Mouse (Mus musculus): ENCODE results near the gene Ppp1r32. TPM values are rescaled to one million over a fixed set of nuclear protein-coding genes. Genes with fewer than 3 reads are reported as not detected.

Ppp1r32 gene
- polyA plus RNA-seq, 1 experiment from 2014 or later = not detected

DNA sequence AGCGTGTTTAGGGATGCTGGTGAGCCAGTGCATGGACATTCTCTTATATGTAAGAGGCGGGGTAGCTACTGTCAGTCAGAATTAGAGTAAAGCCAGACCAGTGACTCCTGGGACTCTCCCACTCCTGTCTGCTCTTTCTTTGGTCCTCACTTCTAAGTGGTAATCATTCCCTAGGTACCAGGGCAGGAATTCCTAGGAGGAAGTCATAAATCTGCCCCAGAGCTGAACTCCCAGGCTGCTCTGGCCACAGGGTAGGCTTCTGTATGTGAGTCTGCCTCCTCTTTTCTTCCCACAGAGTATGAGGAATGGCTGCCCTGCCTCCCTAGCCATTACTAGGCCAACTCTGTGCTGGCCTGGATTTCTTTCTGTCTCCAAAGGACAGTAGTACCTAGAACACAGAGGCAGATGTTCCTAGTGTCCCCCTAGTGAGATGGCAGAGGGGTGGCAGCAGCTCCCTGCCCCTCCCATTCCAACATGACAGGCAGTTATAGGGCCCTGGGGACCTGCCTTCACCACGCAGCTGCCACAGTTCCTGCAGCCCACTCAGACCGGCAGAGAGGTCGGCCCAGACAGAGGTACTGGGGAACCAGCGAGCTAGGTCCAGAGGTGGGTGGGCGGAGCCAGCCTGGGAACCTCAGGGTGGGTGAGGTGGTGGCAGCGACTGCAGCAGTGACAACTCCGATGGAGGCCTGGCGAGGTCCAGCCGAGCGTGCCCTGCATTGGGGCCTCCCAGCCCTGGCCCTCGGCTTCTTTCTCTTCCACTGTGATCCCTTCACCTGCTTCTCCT, 57.1 kb downstream of the Ppp1r32 start:
- Histone ChIP-seq H3K27ac (replicated peaks in 1 of 2; ENCODE audit: control insufficient read depth in 1 of 2, insufficient read depth in 1 of 2, low read depth in 2 of 2, low read length in 2 of 2) (no peak overlapping the region), H3K36me3 (ENCODE audit: control insufficient read depth, insufficient read depth, low read length) (no peaks in the 10 kb centered on the region), H3K9me3 (ENCODE audit: control insufficient read depth, low read length) (no peaks in the 10 kb centered on the region), H3K27me3 (ENCODE audit: control insufficient read depth, insufficient read depth, low read length) (peaks cover 10% of the 10 kb centered on the region; the same call in 1 of the 2 replicates), H3K4me1 (ENCODE audit: control insufficient read depth in 2 of 2, insufficient read depth in 2 of 2, low read length in 2 of 2) (peaks cover 5 to 22% of the 10 kb centered on the region in 2 experiments; a peak in 3 of 4 replicates), H3K9ac (ENCODE audit: low read length) (no peak overlapping the region), H3K4me3 (ENCODE audit: control insufficient read depth in 1 of 2, insufficient read depth in 1 of 2, low read depth in 1 of 2, low read length in 2 of 2) (no peak overlapping the region), H3K4me2 (ENCODE audit: low read length) (no peak overlapping the region)
- no peak for ATAC-seq (ENCODE audit: insufficient number of reproducible peaks, insufficient read depth, low FRiP score, low read depth)
- 48% methylated on average over 13 of the region's 13 CpGs for WGBS

- Histone ChIP-seq H3K9me3 (ENCODE audit: control insufficient read depth, low read length) (no peaks in the 10 kb centered on the region), H3K4me2 (ENCODE audit: low read length) (no peak overlapping the region), H3K27ac (replicated peaks in 1 of 2; ENCODE audit: control insufficient read depth in 1 of 2, insufficient read depth in 1 of 2, low read depth in 2 of 2, low read length in 2 of 2) (no peak overlapping the region), H3K4me1 (ENCODE audit: control insufficient read depth in 2 of 2, insufficient read depth in 2 of 2, low read length in 2 of 2) (peaks cover 5 to 18% of the 10 kb centered on the region in 2 experiments; a peak in 3 of 4 replicates), H3K4me3 (ENCODE audit: control insufficient read depth in 1 of 2, insufficient read depth in 1 of 2, low read depth in 1 of 2, low read length in 2 of 2) (no peak overlapping the region), H3K27me3 (ENCODE audit: control insufficient read depth, insufficient read depth, low read length) (peaks cover 10% of the 10 kb centered on the region; the same call in 1 of the 2 replicates), H3K9ac (ENCODE audit: low read length) (no peak overlapping the region), H3K36me3 (ENCODE audit: control insufficient read depth, insufficient read depth, low read length) (no peaks in the 10 kb centered on the region)
- ATAC-seq (ENCODE audit: insufficient number of reproducible peaks, insufficient read depth, low FRiP score, low read depth) = no peak
- 72% methylated on average over 1 of the region's 1 CpGs for WGBS
Observed at GRCm38 (mm10) chr19:10424751-10425150, 58.0 kb downstream of the Ppp1r32 start.

Other genes starting within 250 kb of the Ppp1r32 start
- gene Myrf, start 242.2 kb downstream of the Ppp1r32 start, polyA plus RNA-seq (2014; fragmentation: Nextera tagmentation; extraction: Ambion mirVana) = 7.8 and 10.8 TPM in 2 replicates
- gene Dagla, start 178.1 kb downstream of the Ppp1r32 start, polyA plus RNA-seq (2014; fragmentation: Nextera tagmentation; extraction: Ambion mirVana) = 0.65 and 0.82 TPM in 2 replicates
- 0.67 and 0.92 TPM in 2 replicates for gene Syt7, start 93.8 kb downstream of the Ppp1r32 start, polyA plus RNA-seq (2014; fragmentation: Nextera tagmentation; extraction: Ambion mirVana)
- gene Lrrc10b, start 25.5 kb downstream of the Ppp1r32 start, polyA plus RNA-seq (2014; fragmentation: Nextera tagmentation; extraction: Ambion mirVana) = 0.09 and 0.22 TPM in 2 replicates
- 31.7 and 34.9 TPM in 2 replicates for gene Cpsf7, start 42.3 kb upstream of the Ppp1r32 start, polyA plus RNA-seq (2014; fragmentation: Nextera tagmentation; extraction: Ambion mirVana)
- gene Sdhaf2, start 43.2 kb upstream of the Ppp1r32 start, polyA plus RNA-seq (2014; fragmentation: Nextera tagmentation; extraction: Ambion mirVana) = 52.2 and 54.0 TPM in 2 replicates
- gene Tmem216, start 73.3 kb upstream of the Ppp1r32 start, polyA plus RNA-seq (2014; fragmentation: Nextera tagmentation; extraction: Ambion mirVana) = 19.3 and 26.0 TPM in 2 replicates
- 19.2 and 19.9 TPM in 2 replicates for gene Cyb561a3, start 94.2 kb upstream of the Ppp1r32 start, polyA plus RNA-seq (2014; fragmentation: Nextera tagmentation; extraction: Ambion mirVana)
- 26.5 and 27.6 TPM in 2 replicates for gene Tmem138, start 94.4 kb upstream of the Ppp1r32 start, polyA plus RNA-seq (2014; fragmentation: Nextera tagmentation; extraction: Ambion mirVana)
- gene Ddb1, start 122.4 kb upstream of the Ppp1r32 start, polyA plus RNA-seq (2014; fragmentation: Nextera tagmentation; extraction: Ambion mirVana) = 251 and 258 TPM in 2 replicates
- gene Tkfc, start 122.7 kb upstream of the Ppp1r32 start, polyA plus RNA-seq (2014; fragmentation: Nextera tagmentation; extraction: Ambion mirVana) = 8.6 and 11.2 TPM in 2 replicates
- 0.36 and 0.51 TPM in 2 replicates for gene Vwce, start 151.3 kb upstream of the Ppp1r32 start, polyA plus RNA-seq (2014; fragmentation: Nextera tagmentation; extraction: Ambion mirVana)
- not detected in 2 replicates for gene Pga5, start 195.1 kb upstream of the Ppp1r32 start, polyA plus RNA-seq (2014; fragmentation: Nextera tagmentation; extraction: Ambion mirVana)
- gene Vps37c, start 205.8 kb upstream of the Ppp1r32 start, polyA plus RNA-seq (2014; fragmentation: Nextera tagmentation; extraction: Ambion mirVana) = 28.4 and 30.0 TPM in 2 replicates